Mouse (Mus musculus) T-helper 1 cell (primary cell): Measurements from ENCODE around the gene Dhx8.

Source experiments
- in situ Hi-C: fragments of 300-600 bp; cut with MboI, MseI; formaldehyde crosslinking; loops from one replicate; pipeline ENCODE4 v1.15.1; 2025; ENCODE audit warnings: high pct_unique_total_duplicates

The Dhx8 gene

GRCm38 (mm10) chr11:101733596-101733995 lies 877 bp downstream of the Dhx8 start:
- in situ Hi-C loops = loop anchor here (5.0 kb wide), 1 partner anchor 71 kb away; no protein-coding TSS in a partner anchor

- in situ Hi-C loops = no loop called here
These were observed 23.9 kb downstream of the Dhx8 start for GRCm38 (mm10) chr11:101756616-101757015.

- in situ Hi-C loops = no loop called here
These were observed 24.6 kb downstream of the Dhx8 start for GRCm38 (mm10) chr11:101757366-101757765.

- in situ Hi-C loops = no loop called here
These were observed 25.7 kb downstream of the Dhx8 start for GRCm38 (mm10) chr11:101758431-101758830.

- in situ Hi-C loops = no loop called here
These were observed 26.8 kb downstream of the Dhx8 start for GRCm38 (mm10) chr11:101759530-101759929.

- in situ Hi-C loops = no loop called here
These were observed 31.0 kb downstream of the Dhx8 start for GRCm38 (mm10) chr11:101763723-101764122.

- in situ Hi-C loops = no loop called here
These were observed 31.8 kb downstream of the Dhx8 start for GRCm38 (mm10) chr11:101764546-101764945.

GRCm38 (mm10) chr11:101767326-101767725 lies 34.6 kb downstream of the Dhx8 start:
- in situ Hi-C loops = no loop called here

GRCm38 (mm10) chr11:101768721-101769120 lies 36.0 kb downstream of the Dhx8 start:
- in situ Hi-C loops = no loop called here

GRCm38 (mm10) chr11:101770266-101770665 lies 37.5 kb downstream of the Dhx8 start:
- in situ Hi-C loops = no loop called here

- in situ Hi-C loops = no loop called here
These were observed 39.3 kb downstream of the Dhx8 start for GRCm38 (mm10) chr11:101772027-101772426.

- in situ Hi-C loops = no loop called here
These were observed 39.7 kb downstream of the Dhx8 start for GRCm38 (mm10) chr11:101772449-101772848.

GRCm38 (mm10) chr11:101776846-101777245 lies 44.1 kb downstream of the Dhx8 start:
- in situ Hi-C loops = no loop called here

- in situ Hi-C loops = no loop called here
These were observed 50.4 kb downstream of the Dhx8 start for GRCm38 (mm10) chr11:101783135-101783534.

- in situ Hi-C loops = no loop called here
These were observed 50.9 kb downstream of the Dhx8 start for GRCm38 (mm10) chr11:101783584-101783983.

- in situ Hi-C loops = no loop called here
These were observed 51.4 kb downstream of the Dhx8 start for GRCm38 (mm10) chr11:101784072-101784471.

- in situ Hi-C loops = no loop called here
These were observed 51.9 kb downstream of the Dhx8 start for GRCm38 (mm10) chr11:101784488-101785142.

- in situ Hi-C loops = no loop called here
These were observed 52.6 kb downstream of the Dhx8 start, which contains the start of gene Etv4 for GRCm38 (mm10) chr11:101785143-101785851. Etv4 (minus strand) TSS chr11:101785371.

GRCm38 (mm10) chr11:101785852-101786205 lies 53.1 kb downstream of the Dhx8 start:
- in situ Hi-C loops = no loop called here

GRCm38 (mm10) chr11:101786651-101787050 lies 53.9 kb downstream of the Dhx8 start:
- in situ Hi-C loops = no loop called here

- in situ Hi-C loops = no loop called here
These were observed 54.7 kb downstream of the Dhx8 start for GRCm38 (mm10) chr11:101787432-101787831.

- in situ Hi-C loops = no loop called here
These were observed 58.2 kb downstream of the Dhx8 start for GRCm38 (mm10) chr11:101790811-101791526.

GRCm38 (mm10) chr11:101797355-101797754 lies 64.6 kb downstream of the Dhx8 start:
- in situ Hi-C loops = no loop called here
